Mouse (Mus musculus): ENCODE measurements around the gene Suco. TPM values are rescaled to one million over a fixed set of nuclear protein-coding genes. Genes with fewer than 3 reads are reported as not detected.

Gene Suco
- polyA plus RNA-seq, 1 experiment, result 3.1 TPM

DNA sequence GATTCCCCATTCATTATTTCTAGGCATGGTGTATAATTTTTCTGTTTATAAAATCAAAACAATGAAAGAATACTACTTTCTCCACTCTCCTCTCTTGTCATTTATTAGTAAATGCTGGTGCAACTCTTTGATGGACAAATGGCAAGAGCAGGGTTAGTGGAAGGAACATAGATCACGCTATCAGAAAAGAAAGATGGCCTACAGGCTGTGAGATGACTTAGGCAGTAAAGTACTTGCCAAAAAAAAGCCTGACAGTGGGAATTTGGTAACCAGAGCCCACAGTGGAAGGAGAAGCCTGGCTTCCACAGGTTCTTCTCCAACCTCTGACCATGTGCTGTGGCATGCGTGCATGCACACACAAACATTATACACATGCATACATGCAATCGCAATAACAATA is 18.5 kb upstream of the Suco start:
- no peaks in the 10 kb centered on the region for H3K27me3 ChIP-seq (ENCODE audit: control insufficient read depth, insufficient read depth, low read length)
- H3K36me3 ChIP-seq (ENCODE audit: control insufficient read depth, insufficient read depth, low read length), result no peaks in the 10 kb centered on the region
- no peak overlapping the region for H3K27ac ChIP-seq (ENCODE audit: insufficient read depth, low read length)
- DNase-seq (ENCODE audit: low read depth in 1 of 2, low spot score in 2 of 2), result no peak
- 96% methylated on average over 3 of the region's 3 CpGs for WGBS
- H3K4me3 ChIP-seq (ENCODE audit: extremely low read depth, insufficient read depth, insufficient read length), result no peak overlapping the region
- peaks cover 11% of the 10 kb centered on the region for H3K4me1 ChIP-seq (ENCODE audit: control insufficient read depth, insufficient read depth, insufficient read length)
- TF ChIP-seq POLR2A (IDR thresholded peaks at IDR 0.05; ENCODE audit: low read depth, low read length) (no peak), CTCF (IDR thresholded peaks at IDR 0.05; ENCODE audit: extremely low read depth, insufficient read depth, insufficient read length, insufficient replicate concordance) (no peak)

DNA sequence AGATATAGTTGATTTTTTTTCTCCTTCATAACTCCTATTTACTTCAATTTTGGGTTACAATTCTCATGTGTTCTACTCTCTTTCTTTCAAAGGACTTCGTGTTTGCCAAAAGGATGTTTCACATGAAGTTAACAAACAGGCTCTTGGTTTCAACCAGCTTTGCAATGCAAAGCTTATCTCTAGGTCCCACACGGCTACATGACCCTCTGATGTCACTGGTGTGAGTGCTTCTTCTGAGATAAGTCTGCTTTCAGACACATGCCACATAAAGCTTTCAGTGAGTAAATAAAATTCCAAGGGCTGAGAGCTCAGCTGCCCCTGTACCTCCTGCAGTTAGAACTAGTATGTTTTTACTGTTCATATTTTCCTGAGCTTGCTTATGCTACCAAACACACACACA is 18.1 kb upstream of the Suco start:
- Histone ChIP-seq H3K36me3 (ENCODE audit: control insufficient read depth, insufficient read depth, low read length) (no peaks in the 10 kb centered on the region), H3K27ac (ENCODE audit: insufficient read depth, low read length) (no peak overlapping the region), H3K4me1 (ENCODE audit: control insufficient read depth, insufficient read depth, insufficient read length) (peaks cover 11% of the 10 kb centered on the region), H3K27me3 (ENCODE audit: control insufficient read depth, insufficient read depth, low read length) (no peaks in the 10 kb centered on the region), H3K4me3 (ENCODE audit: extremely low read depth, insufficient read depth, insufficient read length) (no peak overlapping the region)
- DNase-seq (ENCODE audit: low read depth in 1 of 2, low spot score in 2 of 2), result no peak
- 9% methylated on average over 2 of the region's 2 CpGs for WGBS
- no peak for TF ChIP-seq POLR2A (IDR thresholded peaks at IDR 0.05; ENCODE audit: low read depth, low read length)
- no peak for TF ChIP-seq CTCF (IDR thresholded peaks at IDR 0.05; ENCODE audit: extremely low read depth, insufficient read depth, insufficient read length, insufficient replicate concordance)

DNA sequence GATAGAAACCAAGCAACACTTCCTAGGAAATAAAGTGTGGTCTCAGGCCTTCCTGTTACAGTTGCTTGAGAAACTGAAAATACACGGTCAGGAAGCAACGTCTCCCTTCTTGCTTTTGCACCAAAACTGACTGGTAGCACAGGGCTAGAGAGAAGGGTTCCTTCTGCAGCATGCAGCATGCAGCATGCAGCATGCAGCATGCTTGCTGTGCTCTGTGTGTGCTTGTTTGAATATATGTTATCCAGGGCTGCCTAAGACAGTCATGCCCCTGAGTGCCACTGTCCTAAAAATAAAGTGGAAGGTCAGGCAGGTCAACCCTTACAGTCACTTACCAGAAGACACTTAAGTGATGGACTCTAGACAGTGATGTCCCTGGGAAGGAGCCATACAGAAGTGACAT is 17.6 kb upstream of the Suco start:
- Histone ChIP-seq H3K27ac (ENCODE audit: insufficient read depth, low read length) (peak overlapping the region; percentile 40; the same call in 1 of the 2 replicates), H3K4me3 (ENCODE audit: extremely low read depth, insufficient read depth, insufficient read length) (no peak overlapping the region), H3K4me1 (ENCODE audit: control insufficient read depth, insufficient read depth, insufficient read length) (peaks cover 11% of the 10 kb centered on the region), H3K36me3 (ENCODE audit: control insufficient read depth, insufficient read depth, low read length) (no peaks in the 10 kb centered on the region), H3K27me3 (ENCODE audit: control insufficient read depth, insufficient read depth, low read length) (no peaks in the 10 kb centered on the region)
- TF ChIP-seq POLR2A (IDR thresholded peaks at IDR 0.05; ENCODE audit: low read depth, low read length), result no peak
- DNase-seq (ENCODE audit: low read depth in 1 of 2, low spot score in 2 of 2), result peak in 1 of 2 experiments; percentile 29
- WGBS, result 5% methylated on average over 2 of the region's 2 CpGs

DNA sequence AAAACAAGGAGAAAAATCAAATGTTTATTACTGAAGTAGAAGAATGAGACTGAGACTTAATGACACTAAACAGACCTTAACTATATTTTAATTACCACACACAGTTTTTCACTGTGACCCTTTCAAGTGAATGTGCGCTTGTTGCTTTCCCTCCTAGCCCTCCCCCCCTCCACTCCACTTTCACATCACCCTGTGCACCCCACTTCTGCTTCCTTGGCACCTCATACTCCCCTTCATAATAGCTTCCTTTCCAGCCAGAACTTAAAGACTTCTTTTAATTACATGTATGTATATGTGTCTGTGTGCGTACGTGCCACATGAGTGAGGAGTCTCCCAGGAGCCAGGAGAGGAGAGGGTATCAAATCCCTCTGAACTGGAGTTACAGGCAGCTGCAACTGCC is 12.3 kb upstream of the Suco start:
- WGBS, result 82% methylated on average over 3 of the region's 3 CpGs
- Histone ChIP-seq H3K4me1 (ENCODE audit: control insufficient read depth, insufficient read depth, insufficient read length) (peaks cover 6% of the 10 kb centered on the region), H3K36me3 (ENCODE audit: control insufficient read depth, insufficient read depth, low read length) (no peaks in the 10 kb centered on the region), H3K27ac (ENCODE audit: insufficient read depth, low read length) (no peak overlapping the region), H3K27me3 (ENCODE audit: control insufficient read depth, insufficient read depth, low read length) (no peaks in the 10 kb centered on the region), H3K4me3 (ENCODE audit: extremely low read depth, insufficient read depth, insufficient read length) (no peak overlapping the region)
- TF ChIP-seq CTCF (IDR thresholded peaks at IDR 0.05; ENCODE audit: extremely low read depth, insufficient read depth, insufficient read length, insufficient replicate concordance), result no peak
- TF ChIP-seq POLR2A (IDR thresholded peaks at IDR 0.05; ENCODE audit: low read depth, low read length), result no peak
- DNase-seq (ENCODE audit: low read depth in 1 of 2, low spot score in 2 of 2), result no peak

DNA sequence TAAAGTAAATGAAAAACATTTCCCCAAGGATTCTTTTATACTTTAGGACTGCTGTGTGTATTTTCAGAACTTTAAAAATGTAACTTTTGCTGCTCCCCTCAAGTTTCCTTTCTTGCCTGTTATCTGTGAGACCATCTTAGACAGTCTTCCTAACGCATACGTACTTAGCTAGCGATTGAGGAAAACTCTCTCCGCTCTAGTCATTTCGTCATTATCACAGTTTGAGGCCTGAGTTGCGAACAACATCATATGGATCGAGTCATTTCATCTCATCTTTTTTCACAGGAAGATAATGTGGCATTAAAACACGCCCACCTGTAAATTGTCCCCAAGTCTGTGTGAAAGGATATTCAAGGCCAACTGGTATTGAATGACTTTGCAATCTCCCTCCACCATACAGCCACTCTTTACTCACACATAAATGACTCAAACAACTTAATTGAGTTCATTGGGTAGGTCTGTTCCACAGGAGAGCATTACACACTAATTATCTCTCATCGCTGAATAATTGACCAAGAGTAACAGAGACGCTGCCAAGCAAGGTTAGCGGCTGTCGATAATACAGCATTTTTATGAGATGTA is 11.3 kb upstream of the Suco start:
- H3K27me3 ChIP-seq (ENCODE audit: control insufficient read depth, insufficient read depth, low read length), result no peaks in the 10 kb centered on the region
- no peak overlapping the region for H3K4me3 ChIP-seq (ENCODE audit: extremely low read depth, insufficient read depth, insufficient read length)
- no peaks in the 10 kb centered on the region for H3K4me1 ChIP-seq (ENCODE audit: control insufficient read depth, insufficient read depth, insufficient read length)
- no peak overlapping the region for H3K27ac ChIP-seq (ENCODE audit: insufficient read depth, low read length)
- TF ChIP-seq POLR2A (IDR thresholded peaks at IDR 0.05; ENCODE audit: low read depth, low read length) (no peak), CTCF (IDR thresholded peaks at IDR 0.05; ENCODE audit: extremely low read depth, insufficient read depth, insufficient read length, insufficient replicate concordance) (no peak)
- WGBS, result 75% methylated on average over 12 of the region's 12 CpGs
- H3K36me3 ChIP-seq (ENCODE audit: control insufficient read depth, insufficient read depth, low read length), result no peaks in the 10 kb centered on the region
- DNase-seq (ENCODE audit: low read depth in 1 of 2, low spot score in 2 of 2), result no peak

DNA sequence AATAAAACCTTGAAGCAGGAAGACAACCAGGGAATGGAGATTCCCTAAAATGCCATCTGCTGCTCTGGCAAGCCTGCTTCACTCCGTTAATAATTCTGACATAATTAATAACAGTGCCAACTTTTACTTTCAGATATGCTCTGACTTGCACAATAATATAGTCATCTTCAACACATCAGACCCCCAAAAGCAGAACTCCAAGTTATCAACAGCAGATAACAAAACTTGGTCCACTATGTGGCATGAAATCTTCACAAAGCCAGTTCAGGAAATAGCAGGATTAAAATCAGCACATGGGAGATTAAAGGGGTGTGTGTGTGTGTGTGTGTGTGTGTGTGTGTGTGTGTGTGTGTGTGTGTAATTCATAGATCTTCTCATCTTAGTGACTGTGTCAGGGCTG is 9.3 kb upstream of the Suco start:
- TF ChIP-seq POLR2A (IDR thresholded peaks at IDR 0.05; ENCODE audit: low read depth, low read length) (no peak), CTCF (IDR thresholded peaks at IDR 0.05; ENCODE audit: extremely low read depth, insufficient read depth, insufficient read length, insufficient replicate concordance) (no peak)
- DNase-seq (ENCODE audit: low read depth in 1 of 2, low spot score in 2 of 2), result no peak
- no peak overlapping the region for H3K4me3 ChIP-seq (ENCODE audit: extremely low read depth, insufficient read depth, insufficient read length)
- no peak overlapping the region for H3K27ac ChIP-seq (ENCODE audit: insufficient read depth, low read length)
- WGBS, result 59% methylated on average over 1 of the region's 1 CpGs
- no peaks in the 10 kb centered on the region for H3K36me3 ChIP-seq (ENCODE audit: control insufficient read depth, insufficient read depth, low read length)
- H3K4me1 ChIP-seq (ENCODE audit: control insufficient read depth, insufficient read depth, insufficient read length), result no peaks in the 10 kb centered on the region
- no peaks in the 10 kb centered on the region for H3K27me3 ChIP-seq (ENCODE audit: control insufficient read depth, insufficient read depth, low read length)

DNA sequence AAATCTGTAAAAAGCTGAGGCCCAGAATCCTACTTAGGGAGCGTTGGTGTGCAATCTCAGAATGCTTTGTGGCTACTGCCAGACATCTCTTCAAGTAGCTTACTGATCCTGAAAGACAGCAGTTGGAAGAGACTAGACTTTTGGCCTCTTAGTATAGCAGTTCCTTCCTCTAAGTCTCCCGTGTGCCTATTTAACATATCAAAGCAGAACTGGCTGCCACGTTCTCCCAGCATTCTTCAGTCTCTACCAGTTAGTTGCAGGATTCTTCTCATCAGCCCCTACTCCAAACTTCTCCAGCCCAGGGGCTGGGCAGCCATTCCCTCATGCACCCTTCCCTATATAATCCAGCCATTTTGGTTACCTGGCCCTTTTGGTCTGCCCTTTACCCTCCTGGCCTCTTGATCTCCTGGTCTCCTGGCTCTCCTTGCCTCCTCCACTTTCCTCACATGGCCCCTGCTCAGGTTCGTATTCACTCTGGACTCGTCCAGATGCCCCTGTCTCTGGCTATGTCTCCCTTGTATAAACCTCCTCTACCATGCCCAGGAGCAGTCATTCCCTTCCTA is 1.2 kb upstream of the Suco start:
- Histone ChIP-seq H3K4me3 (ENCODE audit: extremely low read depth, insufficient read depth, insufficient read length) (peak overlapping the region; percentile 71; the same call in 1 of the 2 replicates), H3K36me3 (ENCODE audit: control insufficient read depth, insufficient read depth, low read length) (no peaks in the 10 kb centered on the region; the same call in 1 of the 2 replicates), H3K27ac (ENCODE audit: insufficient read depth, low read length) (peak overlapping the region; percentile 53; the same call in 1 of the 2 replicates), H3K27me3 (ENCODE audit: control insufficient read depth, insufficient read depth, low read length) (no peaks in the 10 kb centered on the region), H3K4me1 (ENCODE audit: control insufficient read depth, insufficient read depth, insufficient read length) (peaks cover 9% of the 10 kb centered on the region; the same call in 1 of the 2 replicates)
- DNase-seq (ENCODE audit: low read depth in 1 of 2, low spot score in 2 of 2), result no peak
- TF ChIP-seq POLR2A (IDR thresholded peaks at IDR 0.05; ENCODE audit: low read depth, low read length), result no peak
- TF ChIP-seq CTCF (IDR thresholded peaks at IDR 0.05; ENCODE audit: extremely low read depth, insufficient read depth, insufficient read length, insufficient replicate concordance), result no peak
- WGBS, result 33% methylated on average over 5 of the region's 5 CpGs
